Mouse (Mus musculus) brain, embryonic 14.5 days (tissue): ENCODE results near the gene Dnajb12.

ENCODE experiments used
- CTCF ChIP-seq: fragments of 200-500 bp; IDR thresholded peaks from 2 replicates; pipeline ENCODE4 v1.5.1; 2012; ENCODE audit warnings: inconsistent platforms, mild to moderate bottlenecking, moderate library complexity, borderline replicate concordance; ENCODE audit not compliant: insufficient read depth, insufficient read length; ENCODE audit errors: extremely low read depth
- POLR2A ChIP-seq: fragments of 200-500 bp; IDR thresholded peaks from 2 replicates; pipeline ENCODE4 v1.6.1; 2012; ENCODE audit warnings: mild to moderate bottlenecking, inconsistent platforms, borderline replicate concordance; ENCODE audit not compliant: poor library complexity, insufficient read depth, insufficient read length, severe bottlenecking; ENCODE audit errors: extremely low read depth

GRCm38 (mm10) chr10:59835301-59836155 is 43.8 kb upstream of the Dnajb12 start:
- TF ChIP-seq CTCF = no peak
- TF ChIP-seq POLR2A = no peak
